Mouse (Mus musculus) large intestine, adult 2 months (tissue): ENCODE results near the gene AI854703. TPM values are rescaled to one million over a fixed set of nuclear protein-coding genes. Genes with fewer than 3 reads are reported as not detected.

Source experiments
- DNase-seq: peaks from one replicate; pipeline ENCODE4 v3.0.0-alpha.2; 2012; ENCODE audit warnings: low read depth, low spot score
- WGBS: fragments of 180-500 bp; shearing (Covaris S2); methylation state at CpG from one replicate; pipeline ENCODE4 v1.1.7; 2018; 5-methylcytosine and 5-hydroxymethylcytosine counted together
- polyA plus RNA-seq: library from polyadenylated mRNA; depleted of rRNA; stranded (reverse); fragments of >200 nt; gene quantifications from 2 replicates; pipeline ENCODE4 v1.2.3, GENCODE M21; 2012; rRNA removed

Gene AI854703
- 0.52 and 0.63 TPM in 2 replicates for polyA plus RNA-seq

- 43% methylated on average over 8 of the region's 8 CpGs for WGBS
- no peak for DNase-seq
Measured at GRCm38 (mm10) chr6:48626464-48626863, at the start of gene AI854703. AI854703 (plus strand) TSS chr6:48626764.

GRCm38 (mm10) chr6:48578736-48579135, 47.8 kb upstream of the AI854703 start:
- DNase-seq, result no peak
- 47% methylated on average over 5 of the region's 5 CpGs for WGBS

DNA sequence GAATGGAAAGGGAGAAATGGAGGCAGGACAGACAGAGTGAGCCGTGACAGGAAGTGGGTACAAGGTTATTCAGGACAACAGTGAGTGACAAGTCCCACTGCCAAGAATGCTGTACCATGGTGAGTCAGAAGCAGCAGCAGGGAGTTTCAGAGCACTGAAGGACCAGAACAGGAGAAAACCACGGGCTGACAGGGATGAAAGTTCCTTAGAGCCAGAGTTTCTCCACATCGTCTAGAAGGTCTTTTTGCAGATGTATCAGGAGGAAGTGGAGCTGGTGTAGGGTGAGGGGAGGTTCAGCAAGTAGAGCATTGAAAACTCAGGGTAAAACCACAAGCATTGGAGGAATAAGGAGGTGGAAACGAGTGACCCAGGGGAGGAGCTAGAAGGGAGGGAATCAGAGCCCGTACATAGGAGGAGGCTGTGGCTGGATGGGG, 47.3 kb upstream of the AI854703 start:
- no peak for DNase-seq
- 13% methylated on average over 5 of the region's 5 CpGs for WGBS

DNA sequence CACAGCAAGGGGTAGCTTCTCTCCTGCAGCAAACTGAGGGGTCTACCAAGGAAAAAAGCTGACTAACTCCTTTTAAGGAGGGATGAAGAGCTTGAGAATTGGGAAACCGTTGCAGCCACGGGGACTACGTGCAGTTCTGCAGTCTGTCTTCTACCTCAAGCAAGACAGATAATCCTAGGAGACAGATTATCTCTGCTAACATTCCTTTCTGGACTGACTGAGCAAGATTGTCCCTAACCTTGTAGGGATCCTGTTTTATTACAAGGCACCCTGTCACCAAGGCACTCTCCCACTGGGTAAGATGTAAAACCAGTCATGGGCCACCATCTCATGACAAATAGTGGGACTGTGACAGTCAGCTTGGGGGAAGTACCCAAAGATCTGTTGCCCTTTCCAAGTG, 45.3 kb upstream of the AI854703 start:
- 57% methylated on average over 3 of the region's 3 CpGs for WGBS
- DNase-seq, result no peak

GRCm38 (mm10) chr6:48582037-48582436, 44.5 kb upstream of the AI854703 start:
- WGBS, result 76% methylated on average over 3 of the region's 3 CpGs
- no peak for DNase-seq

GRCm38 (mm10) chr6:48589194-48589750, 37.3 kb upstream of the AI854703 start, which contains the start of gene Gm45021:
Gm45021 (plus strand) TSS chr6:48589610.
- 74% methylated on average over 6 of the region's 6 CpGs for WGBS
- no peak for DNase-seq

- 32% methylated on average over 3 of the region's 3 CpGs for WGBS
- DNase-seq, result no peak
Measured at GRCm38 (mm10) chr6:48591221-48591845, 35.2 kb upstream of the AI854703 start.

GRCm38 (mm10) chr6:48591871-48592270, 34.7 kb upstream of the AI854703 start:
- WGBS, result 61% methylated on average over 6 of the region's 6 CpGs
- DNase-seq, result no peak

DNA sequence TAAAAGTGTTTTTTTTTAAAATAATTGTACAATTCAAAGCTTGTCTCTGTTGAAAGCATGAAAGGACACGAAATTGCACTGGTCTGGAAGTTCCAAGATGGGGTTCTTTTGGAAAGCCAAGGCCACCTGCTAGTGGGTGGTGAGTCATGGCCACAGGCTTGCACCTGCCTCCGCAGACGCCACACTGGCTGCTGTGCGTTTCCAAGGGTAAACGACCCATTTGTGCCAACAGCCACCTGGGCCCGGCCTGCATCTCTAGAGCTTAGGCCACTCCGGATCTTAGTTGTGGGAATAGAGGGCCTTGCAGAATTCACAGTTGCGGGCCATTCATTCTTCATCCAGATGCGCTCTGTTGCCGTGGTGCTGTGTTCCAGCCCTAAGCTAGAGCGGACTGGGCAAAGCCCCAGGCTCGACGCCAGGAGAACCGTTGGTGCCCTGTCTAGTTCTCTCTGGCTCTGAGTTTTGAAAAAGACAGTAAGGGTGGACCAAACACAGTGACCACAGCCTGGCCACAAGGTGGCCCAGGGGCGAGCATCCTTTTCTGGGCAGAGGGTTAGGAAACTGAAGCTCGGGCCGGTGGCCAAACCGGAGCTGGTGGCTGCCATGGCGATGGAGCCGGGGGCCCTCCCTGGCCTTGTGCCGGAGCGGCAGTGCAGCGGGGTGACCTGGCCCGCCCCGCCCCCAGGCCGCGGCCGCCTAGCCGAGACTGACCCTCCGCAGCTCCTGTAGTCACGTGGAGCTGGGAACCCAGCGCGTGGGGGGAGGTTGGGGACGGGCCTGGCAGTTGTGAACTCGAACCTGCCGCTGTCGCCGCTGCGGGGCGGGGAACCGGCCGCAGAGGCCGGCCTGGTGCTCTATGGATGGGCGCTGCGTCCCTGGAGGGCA, 33.2 kb upstream of the AI854703 start, which contains the start of the genes Repin1 and Gm44965:
Gene Repin1 (plus strand): TSS at position 726 of the 885 bp plus-strand sequence.
Gene Gm44965 (plus strand): TSS at position 784 of the 885 bp plus-strand sequence.
- no peak for DNase-seq
- WGBS, result 2% methylated on average over 45 of the region's 45 CpGs

DNA sequence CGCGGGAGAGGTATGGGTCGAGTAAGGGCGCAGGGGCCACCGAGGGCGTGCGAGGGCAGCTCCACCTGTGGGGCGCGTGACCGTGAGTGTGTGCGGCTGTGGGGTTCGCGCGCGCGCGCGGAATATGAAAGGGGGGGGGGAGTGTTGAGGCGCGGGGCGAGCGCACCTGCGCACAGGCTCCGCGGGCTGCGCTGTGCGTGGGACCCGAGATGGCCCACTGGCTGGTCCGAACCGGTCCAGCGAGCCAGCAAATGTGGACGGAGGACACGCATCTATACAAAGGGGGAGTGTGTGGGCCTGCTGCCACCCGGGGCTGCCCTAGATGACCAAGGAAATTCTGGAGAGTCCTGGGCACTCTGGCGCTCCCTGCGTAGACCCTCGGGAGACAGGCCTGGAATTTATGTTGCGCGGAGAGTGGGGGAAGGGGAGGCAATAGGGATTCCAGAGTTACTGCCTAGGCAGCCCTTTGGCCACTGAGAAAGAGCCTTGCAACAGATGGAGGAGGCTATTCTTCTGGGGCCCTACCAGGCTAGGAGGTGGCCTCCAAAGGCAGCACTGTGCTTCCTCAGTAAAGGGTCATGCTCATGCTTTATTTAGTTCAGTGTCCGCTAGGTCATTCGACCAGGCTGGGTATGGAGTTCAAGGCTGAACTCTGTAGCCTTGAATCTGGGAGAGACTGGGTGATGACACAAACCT, 32.4 kb upstream of the AI854703 start:
- whole genome bisulfite sequencing, result under 1% methylated on average over 40 of the region's 41 CpGs
- no peak for DNase-seq

- WGBS, result 41% methylated on average over 1 of the region's 1 CpGs
- no peak for DNase-seq
Measured at GRCm38 (mm10) chr6:48595278-48595677, 31.3 kb upstream of the AI854703 start.

DNA sequence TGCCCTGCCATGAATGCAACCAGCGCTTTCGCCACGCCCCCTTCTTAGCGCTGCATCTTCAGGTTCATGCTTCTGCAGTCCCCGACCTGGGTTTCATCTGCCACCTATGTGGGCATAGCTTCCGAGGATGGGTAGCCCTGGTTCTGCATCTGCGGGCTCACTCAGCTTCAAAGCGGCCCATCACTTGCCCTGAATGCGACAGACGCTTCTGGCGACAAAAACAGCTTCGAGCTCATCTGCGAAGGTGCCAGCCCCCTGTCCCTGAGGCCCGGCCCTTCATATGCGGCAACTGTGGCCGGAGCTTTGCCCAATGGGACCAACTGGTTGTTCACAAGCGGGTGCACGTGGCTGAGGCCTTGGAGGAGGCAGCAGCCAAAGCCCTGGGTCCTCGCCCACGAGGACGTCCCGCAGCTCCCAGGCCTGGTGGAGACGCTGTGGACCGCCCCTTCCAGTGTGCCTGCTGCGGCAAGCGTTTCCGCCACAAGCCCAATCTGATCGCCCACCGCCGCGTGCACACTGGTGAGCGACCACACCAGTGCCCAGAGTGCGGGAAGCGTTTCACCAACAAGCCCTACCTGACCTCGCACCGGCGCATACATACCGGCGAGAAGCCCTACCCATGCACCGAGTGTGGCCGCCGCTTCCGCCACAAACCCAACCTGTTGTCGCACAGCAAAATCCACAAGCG, 29.9 kb upstream of the AI854703 start:
- DNase-seq, result no peak
- 97% methylated on average over 45 of the region's 45 CpGs for WGBS

DNA sequence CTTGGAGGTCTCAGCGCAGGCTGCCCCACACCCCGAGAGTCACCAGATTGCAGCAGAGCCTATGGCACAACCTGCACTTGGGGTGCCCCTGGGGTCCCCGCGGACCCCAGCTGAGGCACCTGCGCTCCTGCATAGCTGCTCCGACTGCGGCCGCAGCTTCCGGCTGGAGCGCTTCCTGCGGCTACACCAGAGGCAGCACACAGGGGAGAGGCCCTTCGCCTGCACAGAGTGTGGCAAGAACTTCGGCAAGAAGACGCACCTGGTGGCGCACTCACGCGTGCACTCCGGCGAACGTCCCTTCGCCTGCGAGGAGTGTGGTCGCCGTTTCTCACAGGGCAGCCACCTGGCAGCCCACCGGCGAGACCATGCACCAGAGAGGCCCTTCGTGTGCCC, 29.3 kb upstream of the AI854703 start:
- WGBS, result 97% methylated on average over 27 of the region's 27 CpGs
- DNase-seq, result no peak

DNA sequence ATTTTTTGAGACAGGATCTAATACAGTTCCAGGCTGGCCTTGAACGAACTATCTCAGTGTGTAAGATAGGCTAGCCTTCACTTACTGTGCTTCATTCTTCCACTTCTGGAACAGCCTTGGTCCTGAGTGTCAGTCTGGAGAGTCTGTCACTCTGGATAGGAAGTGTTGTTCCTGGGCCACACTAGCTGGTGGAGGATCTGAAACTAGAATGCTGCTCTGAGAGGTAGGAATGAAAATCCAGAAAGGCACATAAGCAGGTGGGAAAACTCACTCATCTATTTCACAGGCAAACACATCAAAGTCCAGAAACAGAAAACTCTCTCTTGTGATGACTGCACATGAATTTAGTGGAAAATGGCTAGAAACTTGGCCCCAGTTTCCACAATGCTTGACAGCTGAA, 26.0 kb upstream of the AI854703 start:
- DNase-seq, result no peak

DNA sequence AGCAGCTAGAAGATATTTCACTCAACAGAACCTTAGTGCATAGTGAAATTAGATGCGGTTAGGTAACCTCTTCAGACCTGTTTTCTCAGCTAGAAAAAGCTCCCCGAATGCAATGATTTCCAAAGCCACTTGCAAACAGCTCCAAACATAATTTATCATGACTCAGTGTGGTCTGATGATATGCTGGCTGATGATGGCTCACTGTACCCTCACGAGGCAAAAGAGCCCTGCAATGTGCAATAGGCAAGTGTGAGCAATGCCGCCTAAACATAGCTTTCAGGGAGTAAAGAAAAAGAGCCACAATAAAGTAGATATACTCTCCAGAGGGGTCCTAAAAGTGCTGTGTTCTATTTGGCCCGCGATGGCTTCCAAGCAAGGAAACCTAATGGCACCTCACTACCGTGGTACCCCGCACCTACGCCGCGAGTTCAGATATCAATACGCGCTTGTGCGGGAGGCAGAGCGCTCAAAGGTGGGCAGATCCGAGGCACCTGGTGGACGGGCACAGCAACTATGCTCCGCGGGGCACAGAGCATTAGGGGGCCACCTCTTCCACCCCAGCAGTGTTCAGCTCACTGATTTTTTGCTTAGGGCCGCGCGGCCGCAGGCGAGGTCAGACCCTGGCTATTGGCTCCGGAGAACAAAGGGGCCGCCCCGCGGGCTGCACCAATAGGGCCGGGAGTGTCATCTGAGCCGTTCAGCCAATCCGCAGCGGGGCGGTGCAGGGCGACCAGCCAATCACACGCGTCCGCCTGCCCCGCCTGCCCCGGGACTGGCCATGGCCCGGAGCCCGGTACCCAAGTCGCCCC, 25.1 kb upstream of the AI854703 start, which contains the start of gene Zfp775:
Gene Zfp775 (plus strand): TSS at position 793 of the 809 bp plus-strand sequence.
- DNase-seq, result no peak
- 4% methylated on average over 42 of the region's 42 CpGs for WGBS

More for the DNA sequence above, 26.0 kb upstream of the AI854703 start:
- 90% methylated on average over 1 of the region's 1 CpGs for WGBS

DNA sequence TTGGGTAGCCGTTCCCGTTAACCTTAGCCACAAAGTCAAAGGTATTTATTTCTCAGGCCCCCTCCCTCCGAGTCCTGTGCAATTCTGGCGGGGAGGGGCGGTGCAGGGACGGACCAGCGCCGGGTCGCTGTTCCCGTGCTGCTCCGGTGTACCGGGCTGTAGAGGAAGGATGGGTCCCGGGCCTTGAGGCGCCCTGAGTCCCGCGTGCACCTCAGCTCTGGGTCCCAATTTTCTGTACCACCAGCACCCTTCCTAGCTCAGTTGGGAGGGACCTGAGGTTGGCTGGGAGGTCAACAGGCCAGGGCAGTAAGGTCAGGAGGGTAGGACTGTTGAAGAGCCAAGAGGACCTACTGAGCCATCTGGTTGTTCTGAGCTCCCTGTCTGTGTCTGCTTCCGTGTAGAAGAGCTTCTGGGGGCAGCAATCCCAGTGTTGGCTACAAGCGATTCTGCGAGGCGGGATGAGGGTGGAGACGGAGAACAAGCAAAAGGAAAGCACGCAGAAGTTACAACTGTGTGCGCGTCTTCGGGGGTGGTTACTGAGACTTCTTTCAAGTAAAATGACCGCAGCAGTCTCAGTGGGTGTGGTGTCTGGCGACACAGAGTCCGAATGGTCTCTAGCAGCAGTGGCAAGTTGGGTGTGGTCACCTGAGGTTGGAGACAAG, 24.4 kb upstream of the AI854703 start:
- DNase-seq, result no peak
- WGBS, result 0% methylated on average over 28 of the region's 28 CpGs

GRCm38 (mm10) chr6:48608124-48608523, 18.4 kb upstream of the AI854703 start:
- 74% methylated on average over 2 of the region's 2 CpGs for WGBS
- no peak for DNase-seq

- no peak for DNase-seq
- 86% methylated on average over 7 of the region's 7 CpGs for WGBS
Measured at GRCm38 (mm10) chr6:48609512-48609911, 17.1 kb upstream of the AI854703 start.
